Mouse (Mus musculus) C2C12 (cell line): ENCODE results near the gene Fut8.

Source experiments
- CEBPB ChIP-seq: IDR thresholded peaks from one replicate; pipeline ENCODE4 v1.6.1; 2011; ENCODE audit warnings: low read depth, mild to moderate bottlenecking, control low read depth, moderate library complexity
- CTCF ChIP-seq: IDR thresholded peaks from one replicate; pipeline ENCODE4 v1.5.1; 2011; ENCODE audit not compliant: control insufficient read depth, insufficient read depth, insufficient read length
- MYOD1 ChIP-seq: IDR thresholded peaks from one replicate; pipeline ENCODE4 v1.6.1; 2011; ENCODE audit warnings: low read depth; ENCODE audit not compliant: control insufficient read depth, insufficient read length

DNA sequence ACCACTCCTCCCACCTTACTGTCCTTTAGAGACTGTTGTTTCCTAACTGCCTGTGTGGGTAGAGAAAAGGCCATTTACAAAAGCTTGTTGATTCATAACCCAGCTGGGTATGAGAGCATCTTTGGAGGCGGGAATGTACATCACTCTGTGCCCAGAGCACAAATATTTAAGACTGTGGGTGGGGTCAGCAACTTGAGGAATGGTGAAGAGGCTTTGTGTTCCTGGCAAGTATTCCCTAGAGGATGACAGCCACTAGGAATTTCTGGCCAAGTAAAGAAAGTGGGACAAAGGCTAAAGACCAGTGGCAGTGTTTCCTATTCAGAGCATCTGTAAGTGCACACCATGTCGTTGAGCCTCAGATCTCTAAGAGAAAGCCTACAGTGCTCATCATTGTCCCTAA lies 242.0 kb downstream of the Fut8 start:
- no peak for TF ChIP-seq CTCF
- TF ChIP-seq MYOD1, result no peak
- no peak for TF ChIP-seq CEBPB
